Mouse (Mus musculus): ENCODE measurements around the gene Smarca2. TPM values are rescaled to one million over a fixed set of nuclear protein-coding genes. Genes with fewer than 3 reads are reported as not detected.

The Smarca2 gene
- polyA plus RNA-seq, 1 experiment from 2014 or later, result 57.2 TPM

DNA sequence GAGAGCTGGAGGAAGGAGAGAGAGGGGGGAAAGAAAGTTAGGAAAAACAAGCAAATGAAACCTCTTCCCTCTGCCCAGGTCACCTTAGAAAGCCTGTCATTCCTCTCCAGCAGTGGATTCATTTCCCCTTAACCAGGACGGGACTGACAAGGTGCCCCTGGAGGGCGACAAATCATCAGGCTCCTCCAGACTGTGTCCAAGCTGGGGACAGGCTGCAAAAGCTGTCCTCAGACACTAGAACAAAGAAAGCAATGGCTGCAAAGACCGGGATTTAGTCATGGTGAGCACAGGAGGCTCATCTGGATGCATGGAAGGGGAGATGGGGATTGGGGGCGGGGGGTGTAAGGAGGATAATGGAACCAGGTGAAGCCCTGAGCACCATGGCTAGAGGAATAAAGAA is 209.8 kb downstream of the Smarca2 start:
- WGBS, result 38% methylated on average over 4 of the region's 4 CpGs
- no peaks in the 10 kb centered on the region for H3K36me3 ChIP-seq (ENCODE audit: control insufficient read depth, insufficient read depth, low read length)
- no peak overlapping the region for H3K9ac ChIP-seq (ENCODE audit: low read length)
- no peaks in the 10 kb centered on the region for H3K27me3 ChIP-seq (replicated peaks; ENCODE audit: control insufficient read depth, insufficient read depth, low read length)
- ATAC-seq (no peak), DNase-seq (ENCODE audit: low spot score) (peak; percentile 53)
- no peaks in the 10 kb centered on the region for H3K4me1 ChIP-seq (ENCODE audit: control insufficient read depth, insufficient read depth, low read length)
- H3K4me2 ChIP-seq (ENCODE audit: low read length), result no peak overlapping the region
- H3K4me3 ChIP-seq (ENCODE audit: low read depth, low read length), result no peak overlapping the region
- H3K9me3 ChIP-seq (replicated peaks; ENCODE audit: control insufficient read depth, low read length), result 0 out of 2 replicates have a peak, but pooled peaks cover 2% of the 10 kb centered on the region
- no peak overlapping the region for H3K27ac ChIP-seq (ENCODE audit: low read depth, low read length)

DNA sequence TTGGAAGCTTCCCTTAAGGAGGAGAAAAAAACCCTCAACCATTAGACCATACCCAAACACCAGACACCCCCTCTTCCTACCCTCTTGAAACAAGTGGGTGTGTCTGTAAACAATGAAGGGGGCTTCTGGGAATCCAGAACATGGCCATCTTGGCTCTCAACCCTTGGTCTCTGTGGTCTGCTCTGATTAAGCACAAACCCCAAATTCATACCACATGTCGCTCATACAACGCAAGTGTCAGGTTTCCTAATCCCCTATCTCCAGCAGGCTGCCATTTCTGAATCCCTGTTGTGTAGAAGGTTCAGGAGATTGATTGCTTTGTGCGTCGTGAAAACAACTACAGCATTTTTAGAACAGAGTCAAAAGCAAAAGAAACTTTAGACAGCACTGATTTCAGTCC is 213.1 kb downstream of the Smarca2 start:
- H3K4me1 ChIP-seq (ENCODE audit: control insufficient read depth, insufficient read depth, low read length), result no peaks in the 10 kb centered on the region
- H3K9me3 ChIP-seq (replicated peaks; ENCODE audit: control insufficient read depth, low read length), result no peaks in the 10 kb centered on the region
- ATAC-seq (no peak), DNase-seq (ENCODE audit: low spot score) (no peak)
- H3K4me3 ChIP-seq (ENCODE audit: low read depth, low read length), result no peak overlapping the region
- H3K36me3 ChIP-seq (ENCODE audit: control insufficient read depth, insufficient read depth, low read length), result no peaks in the 10 kb centered on the region
- no peak overlapping the region for H3K4me2 ChIP-seq (ENCODE audit: low read length)
- WGBS, result 86% methylated on average over 4 of the region's 4 CpGs
- no peak overlapping the region for H3K27ac ChIP-seq (ENCODE audit: low read depth, low read length)
- H3K9ac ChIP-seq (ENCODE audit: low read length), result no peak overlapping the region
- H3K27me3 ChIP-seq (replicated peaks; ENCODE audit: control insufficient read depth, insufficient read depth, low read length), result no peaks in the 10 kb centered on the region
